In the genomic region with DNA sequence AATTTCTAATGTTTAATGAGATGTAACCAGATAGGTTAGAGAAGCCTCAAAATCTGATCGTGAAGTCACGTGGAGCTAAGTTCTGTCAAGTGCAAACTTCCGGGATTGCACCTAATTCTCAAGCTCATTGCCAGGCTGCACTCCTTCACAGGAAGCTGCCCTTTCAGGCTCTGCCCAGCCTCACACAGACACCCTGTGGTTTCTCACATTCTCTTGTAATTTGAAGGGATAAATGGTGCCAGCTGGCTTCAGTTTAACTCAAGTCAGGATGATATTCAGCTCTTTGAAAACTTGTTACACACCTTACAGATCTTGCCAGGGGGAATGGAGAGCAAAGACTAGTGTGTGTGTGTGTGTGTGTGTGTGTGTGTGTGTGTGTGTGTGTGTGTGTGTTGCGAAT, we compare ENCODE assay signal across 30 mouse cellular contexts.
DNase-seq lines count a peak whose midpoint lies in the region; ATAC-seq and TF ChIP-seq lines count a peak whose summit lies in the region.
"Had no signal": no experiment of that assay in that cellular context is flagged by ENCODE, and none has a peak within 500 bp of the region (broad histone marks: within the 10 kb centered on the region; RNA-seq: fewer than 3 reads in every experiment).

No protein-coding gene starts in this region.

- H3K4me2 ChIP-seq in hindbrain, postnatal 0 days (ENCODE audit: low read depth, low read length), result no peak overlapping the region
- no peak overlapping the region for H3K4me2 ChIP-seq in hindbrain, embryonic 16.5 days (ENCODE audit: low read length)
- no peak overlapping the region for H3K4me2 ChIP-seq in embryonic facial prominence, embryonic 14.5 days (ENCODE audit: low read depth, low read length)
- no peak overlapping the region for H3K4me2 ChIP-seq in heart, embryonic 11.5 days
- H3K4me2 ChIP-seq: embryonic facial prominence, embryonic 12.5 days; hindbrain, embryonic 13.5 days; limb, embryonic 12.5 days; liver, embryonic 15.5 days; lung, embryonic 15.5 days; midbrain, embryonic 12.5 days; neural tube, embryonic 13.5 days had no signal

- ATAC-seq in hindbrain, postnatal 0 days, result no peak
- no peak for ATAC-seq in hindbrain, embryonic 16.5 days
- ATAC-seq in embryonic facial prominence, embryonic 14.5 days (ENCODE audit: low read depth), result no peak
- ATAC-seq in heart, embryonic 11.5 days (replicated peaks; ENCODE audit: insufficient number of reproducible peaks, low FRiP score, low TSS enrichment), result no peak
- ATAC-seq: activated CD4-positive, CD25-positive, alpha-beta regulatory T cell, adult 4 months; inflammation-experienced regulatory T-cells, adult 6 months had no signal

- H3K27me3 ChIP-seq in hindbrain, postnatal 0 days (ENCODE audit: insufficient read depth, low read length), result no peaks in the 10 kb centered on the region
- no peaks in the 10 kb centered on the region for H3K27me3 ChIP-seq in hindbrain, embryonic 16.5 days (replicated peaks; ENCODE audit: control insufficient read depth, insufficient read depth, low read length)
- H3K27me3 ChIP-seq in embryonic facial prominence, embryonic 14.5 days (replicated peaks; ENCODE audit: control insufficient read depth, insufficient read depth, low read length), result no peaks in the 10 kb centered on the region
- no peaks in the 10 kb centered on the region for H3K27me3 ChIP-seq in heart, embryonic 11.5 days (ENCODE audit: control insufficient read depth, insufficient read depth, low read length)
- H3K27me3 ChIP-seq: embryonic facial prominence, embryonic 12.5 days; hindbrain, embryonic 13.5 days; limb, embryonic 12.5 days; liver, embryonic 15.5 days; lung, embryonic 15.5 days; midbrain, embryonic 12.5 days; neural tube, embryonic 13.5 days had no signal

- no peaks in the 10 kb centered on the region for H3K36me3 ChIP-seq in hindbrain, postnatal 0 days (ENCODE audit: insufficient read depth, low read length)
- H3K36me3 ChIP-seq in hindbrain, embryonic 16.5 days (ENCODE audit: control insufficient read depth, insufficient read depth, low read length), result no peaks in the 10 kb centered on the region
- H3K36me3 ChIP-seq in embryonic facial prominence, embryonic 14.5 days (ENCODE audit: control insufficient read depth, insufficient read depth, low read length), result no peaks in the 10 kb centered on the region
- H3K36me3 ChIP-seq in heart, embryonic 11.5 days (ENCODE audit: control insufficient read depth, insufficient read depth, low read length), result no peaks in the 10 kb centered on the region
- H3K36me3 ChIP-seq: embryonic facial prominence, embryonic 12.5 days; forebrain, embryonic 10.5 days; G1E; hindbrain, embryonic 13.5 days; limb, embryonic 12.5 days; liver, embryonic 15.5 days; lung, embryonic 15.5 days; midbrain, embryonic 12.5 days; neural tube, embryonic 13.5 days had no signal

- H3K4me1 ChIP-seq in hindbrain, postnatal 0 days (ENCODE audit: insufficient read depth, low read length), result no peaks in the 10 kb centered on the region
- H3K4me1 ChIP-seq in hindbrain, embryonic 16.5 days (ENCODE audit: control insufficient read depth, insufficient read depth, low read depth, low read length), result no peaks in the 10 kb centered on the region
- H3K4me1 ChIP-seq in embryonic facial prominence, embryonic 14.5 days (ENCODE audit: control insufficient read depth, insufficient read depth, low read length), result no peaks in the 10 kb centered on the region
- H3K4me1 ChIP-seq in heart, embryonic 11.5 days (ENCODE audit: control insufficient read depth, insufficient read depth, low read length), result no peaks in the 10 kb centered on the region
- H3K4me1 ChIP-seq: embryonic facial prominence, embryonic 12.5 days; hindbrain, embryonic 13.5 days; liver, embryonic 15.5 days; lung, embryonic 15.5 days; midbrain, embryonic 12.5 days; neural tube, embryonic 13.5 days had no signal

- no peak overlapping the region for H3K9ac ChIP-seq in hindbrain, postnatal 0 days (replicated peaks; ENCODE audit: low read length)
- H3K9ac ChIP-seq in hindbrain, embryonic 16.5 days (ENCODE audit: low read depth, low read length), result no peak overlapping the region
- no peak overlapping the region for H3K9ac ChIP-seq in embryonic facial prominence, embryonic 14.5 days (ENCODE audit: low read depth, low read length)
- H3K9ac ChIP-seq in heart, embryonic 11.5 days (ENCODE audit: low read depth, low read length), result no peak overlapping the region
- H3K9ac ChIP-seq: embryonic facial prominence, embryonic 12.5 days; hindbrain, embryonic 13.5 days; limb, embryonic 12.5 days; liver, embryonic 15.5 days; lung, embryonic 15.5 days; midbrain, embryonic 12.5 days; neural tube, embryonic 13.5 days had no signal

- TF ChIP-seq CTCF in hindbrain, postnatal 0 days (IDR thresholded peaks at IDR 0.05; ENCODE audit: low read depth), result no peak

- no peak overlapping the region for H3K27ac ChIP-seq in hindbrain, postnatal 0 days
- no peak overlapping the region for H3K27ac ChIP-seq in hindbrain, embryonic 16.5 days (ENCODE audit: low read depth, low read length)
- no peak overlapping the region for H3K27ac ChIP-seq in embryonic facial prominence, embryonic 14.5 days (replicated peaks; ENCODE audit: low read depth, low read length)
- H3K27ac ChIP-seq in heart, embryonic 11.5 days (ENCODE audit: low read depth, low read length), result no peak overlapping the region
- H3K27ac ChIP-seq: embryonic facial prominence, embryonic 12.5 days; forebrain, embryonic 10.5 days; hindbrain, embryonic 13.5 days; limb, embryonic 12.5 days; liver, embryonic 15.5 days; lung, embryonic 15.5 days; midbrain, embryonic 12.5 days; neural tube, embryonic 13.5 days; stomach, postnatal 0 days had no signal

- WGBS in hindbrain, postnatal 0 days, result 44% methylated on average over 4 of the region's 4 CpGs
- 65% methylated on average over 4 of the region's 4 CpGs for WGBS in hindbrain, embryonic 16.5 days
- 57% methylated on average over 4 of the region's 4 CpGs for WGBS in embryonic facial prominence, embryonic 14.5 days
- WGBS in heart, embryonic 11.5 days (ENCODE audit: insufficient replicate concordance), result 37% methylated on average over 4 of the region's 4 CpGs

- peak; percentile 12 for DNase-seq in embryo, embryonic 10 days (ENCODE audit: low spot score)
- DNase-seq in embryo, embryonic 10.5 days (ENCODE audit: low spot score), result no peak
- peak; percentile 6 for DNase-seq in hindbrain, postnatal 0 days (ENCODE audit: low spot score)
- DNase-seq in ZHBTc4 (ENCODE audit: low read depth, low spot score), result peak; percentile 1
- DNase-seq in embryonic facial prominence, embryonic 14.5 days (ENCODE audit: low spot score), result peak; percentile 8
- DNase-seq in heart, adult 8-10 months (ENCODE audit: low spot score), result no peak
- DNase-seq: adrenal gland, adult 2 months; cerebellum, adult 11 months; cerebellum, adult 9-10 months; cerebellum, postnatal 36 days; heart, postnatal 4 days; kidney, adult 11 months; kidney, postnatal 14 days; right cerebral cortex, postnatal 4 days; thymus, adult 18-20 months; thymus, postnatal 25 days had no signal

- H3K4me3 ChIP-seq in hindbrain, postnatal 0 days (ENCODE audit: low read length), result no peak overlapping the region
- H3K4me3 ChIP-seq in hindbrain, embryonic 16.5 days (ENCODE audit: low read length), result no peak overlapping the region
- H3K4me3 ChIP-seq in embryonic facial prominence, embryonic 14.5 days (ENCODE audit: low read depth, low read length), result no peak overlapping the region
- H3K4me3 ChIP-seq in heart, embryonic 11.5 days (ENCODE audit: low read depth, low read length), result no peak overlapping the region
- H3K4me3 ChIP-seq: embryonic facial prominence, embryonic 12.5 days; forebrain, embryonic 10.5 days; hindbrain, embryonic 13.5 days; limb, embryonic 12.5 days; liver, embryonic 15.5 days; lung, embryonic 15.5 days; midbrain, embryonic 12.5 days; neural tube, embryonic 13.5 days had no signal

- H3K9me3 ChIP-seq in hindbrain, postnatal 0 days (ENCODE audit: low read length), result no peaks in the 10 kb centered on the region
- H3K9me3 ChIP-seq in hindbrain, embryonic 16.5 days (ENCODE audit: control insufficient read depth, low read length), result no peaks in the 10 kb centered on the region
- no peaks in the 10 kb centered on the region for H3K9me3 ChIP-seq in embryonic facial prominence, embryonic 14.5 days (ENCODE audit: control insufficient read depth, low read length)
- no peaks in the 10 kb centered on the region for H3K9me3 ChIP-seq in heart, embryonic 11.5 days (replicated peaks; ENCODE audit: control insufficient read depth, low read length)
- H3K9me3 ChIP-seq: embryonic facial prominence, embryonic 12.5 days; forebrain, embryonic 10.5 days; G1E; hindbrain, embryonic 13.5 days; limb, embryonic 12.5 days; liver, embryonic 15.5 days; lung, embryonic 15.5 days; midbrain, embryonic 12.5 days; neural tube, embryonic 13.5 days had no signal

Comparison
In these comparisons a context has a peak if more than half of its experiments do, and no peak if none do; other contexts are left out.
1. DNase-seq: peak in embryo, embryonic 10 days (single experiment), hindbrain, postnatal 0 days (single experiment), ZHBTc4 (single experiment) and embryonic facial prominence, embryonic 14.5 days (single experiment); none in embryo, embryonic 10.5 days (single experiment) and heart, adult 8-10 months (single experiment).